Mouse (Mus musculus) liver, postnatal 0 days (tissue): Measurements from ENCODE around the gene Nbl1. TPM values are rescaled to one million over a fixed set of nuclear protein-coding genes. Genes with fewer than 3 reads are reported as not detected.

Experiments used
- ATAC-seq: fragments of 200-750 bp; cut with Nextera tagmentation; 2 replicates; pipeline ENCODE4 v1.8.0; 2017; ENCODE audit warnings: mild to moderate bottlenecking, moderate library complexity
- DNase-seq: peaks from one replicate; pipeline ENCODE4 v3.0.0-alpha.2; 2016
- H3K27ac ChIP-seq: fragments of 300-500 bp; sonication (generic); 2 replicates; pipeline ENCODE4 v1.5.1; 2014; ENCODE audit warnings: antibody characterized with exemption, moderate library complexity, mild to moderate bottlenecking, low read depth
- H3K27me3 ChIP-seq: fragments of 300-500 bp; sonication (generic); 2 replicates; pipeline ENCODE4 v1.6.1; 2014; ENCODE audit warnings: low read length, control low read depth, mixed read lengths; ENCODE audit not compliant: insufficient read depth
- H3K36me3 ChIP-seq: fragments of 300-500 bp; sonication (generic); replicated peaks from 2 replicates; pipeline ENCODE4 v1.6.1; 2014; ENCODE audit warnings: mild to moderate bottlenecking, control low read depth, low read length, moderate library complexity, mixed read lengths; ENCODE audit not compliant: insufficient read depth
- H3K4me1 ChIP-seq: fragments of 300-500 bp; sonication (generic); 2 replicates; pipeline ENCODE4 v1.6.1; 2014; ENCODE audit warnings: antibody characterized with exemption, mild to moderate bottlenecking, control low read depth; ENCODE audit not compliant: insufficient read depth
- H3K4me2 ChIP-seq: fragments of 300-500 bp; sonication (generic); 2 replicates; pipeline ENCODE4 v1.6.1; 2014; ENCODE audit warnings: low read depth, mild to moderate bottlenecking, low read length, moderate library complexity, mixed read lengths
- H3K4me3 ChIP-seq: fragments of 300-500 bp; sonication (generic); 2 replicates; pipeline ENCODE4 v1.5.1; 2014; ENCODE audit warnings: low read depth, low read length
- H3K9ac ChIP-seq: fragments of 300-500 bp; sonication (generic); replicated peaks from 2 replicates; pipeline ENCODE4 v1.6.1; 2014; ENCODE audit warnings: mild to moderate bottlenecking, moderate library complexity
- H3K9me3 ChIP-seq: fragments of 300-500 bp; sonication (generic); 2 replicates; pipeline ENCODE4 v1.6.1; 2016; ENCODE audit warnings: mild to moderate bottlenecking, control low read depth, low read length, mixed read lengths
- CTCF ChIP-seq: sonication (generic); IDR thresholded peaks from 2 replicates; pipeline ENCODE4 v1.5.1; 2016; ENCODE audit warnings: antibody characterized with exemption, low read depth
- EP300 ChIP-seq: IDR thresholded peaks from 2 replicates; pipeline ENCODE4 v1.6.1; 2016; ENCODE audit warnings: antibody characterized with exemption, low read depth, mild to moderate bottlenecking
- whole genome bisulfite sequencing: fragments of 180-500 bp; shearing (Covaris S2); extraction: QIAGEN DNeasy Blood & Tissue Kit; methylation state at CpG from one replicate; pipeline ENCODE4 v1.1.7; 2014; ENCODE audit not compliant: insufficient replicate concordance; 5-methylcytosine and 5-hydroxymethylcytosine counted together
- polyA plus RNA-seq: library from polyadenylated mRNA; unstranded; fragments of >200 nt; fragmentation: Nextera tagmentation; extraction: Ambion mirVana; gene quantifications from 2 replicates; pipeline ENCODE4 v1.2.1, GENCODE M21; 2015

Gene Nbl1
- polyA plus RNA-seq, 1 experiment from 2014 or later: 3.0 TPM

GRCm38 (mm10) chr4:139059569-139059968 lies 33.2 kb downstream of the Nbl1 start:
- Histone ChIP-seq H3K4me2 (no peak overlapping the region), H3K27ac (no peak overlapping the region), H3K4me3 (no peak overlapping the region), H3K9me3 (no peaks in the 10 kb centered on the region), H3K27me3 (no peaks in the 10 kb centered on the region), H3K4me1 (no peaks in the 10 kb centered on the region), H3K9ac (no peak overlapping the region), H3K36me3 (no peaks in the 10 kb centered on the region)
- TF ChIP-seq CTCF: no peak
- no peak for TF ChIP-seq EP300
- ATAC-seq: no peak
- WGBS: 8% methylated on average over 7 of the region's 7 CpGs
- DNase-seq: peak; percentile 59

GRCm38 (mm10) chr4:139058029-139058428 lies 34.8 kb downstream of the Nbl1 start:
- Histone ChIP-seq H3K4me2 (no peak overlapping the region), H3K27me3 (no peaks in the 10 kb centered on the region), H3K4me1 (no peaks in the 10 kb centered on the region), H3K36me3 (no peaks in the 10 kb centered on the region), H3K4me3 (no peak overlapping the region), H3K27ac (no peak overlapping the region), H3K9ac (no peak overlapping the region), H3K9me3 (no peaks in the 10 kb centered on the region)
- DNase-seq (no peak), ATAC-seq (no peak)
- 90% methylated on average over 5 of the region's 5 CpGs for WGBS
- no peak for TF ChIP-seq EP300
- TF ChIP-seq CTCF: no peak

GRCm38 (mm10) chr4:139057291-139057690 lies 35.5 kb downstream of the Nbl1 start:
- no peaks in the 10 kb centered on the region for H3K36me3 ChIP-seq
- ATAC-seq (no peak), DNase-seq (no peak)
- WGBS: 59% methylated on average over 5 of the region's 5 CpGs
- no peak overlapping the region for H3K27ac ChIP-seq
- no peak overlapping the region for H3K4me2 ChIP-seq
- no peak overlapping the region for H3K4me3 ChIP-seq
- no peaks in the 10 kb centered on the region for H3K4me1 ChIP-seq
- no peaks in the 10 kb centered on the region for H3K9me3 ChIP-seq
- no peak overlapping the region for H3K9ac ChIP-seq
- no peaks in the 10 kb centered on the region for H3K27me3 ChIP-seq
- TF ChIP-seq CTCF: no peak
- TF ChIP-seq EP300: no peak

GRCm38 (mm10) chr4:139055744-139056143 lies 37.0 kb downstream of the Nbl1 start:
- H3K4me1 ChIP-seq: no peaks in the 10 kb centered on the region
- no peak overlapping the region for H3K4me2 ChIP-seq
- no peaks in the 10 kb centered on the region for H3K36me3 ChIP-seq
- no peaks in the 10 kb centered on the region for H3K9me3 ChIP-seq
- WGBS: 69% methylated on average over 3 of the region's 3 CpGs
- ATAC-seq (no peak), DNase-seq (no peak)
- no peak overlapping the region for H3K27ac ChIP-seq
- no peak for TF ChIP-seq EP300
- TF ChIP-seq CTCF: no peak
- H3K4me3 ChIP-seq: no peak overlapping the region
- H3K9ac ChIP-seq: no peak overlapping the region
- no peaks in the 10 kb centered on the region for H3K27me3 ChIP-seq

GRCm38 (mm10) chr4:139055336-139055735 lies 37.5 kb downstream of the Nbl1 start:
- H3K27ac ChIP-seq: no peak overlapping the region
- 75% methylated on average over 4 of the region's 4 CpGs for WGBS
- H3K9me3 ChIP-seq: no peaks in the 10 kb centered on the region
- H3K4me1 ChIP-seq: no peaks in the 10 kb centered on the region
- no peaks in the 10 kb centered on the region for H3K27me3 ChIP-seq
- H3K36me3 ChIP-seq: no peaks in the 10 kb centered on the region
- ATAC-seq (no peak), DNase-seq (no peak)
- no peak overlapping the region for H3K9ac ChIP-seq
- TF ChIP-seq EP300 (no peak), CTCF (no peak)
- H3K4me2 ChIP-seq: no peak overlapping the region
- no peak overlapping the region for H3K4me3 ChIP-seq

- TF ChIP-seq CTCF: no peak
- 65% methylated on average over 9 of the region's 9 CpGs for WGBS
These were observed 38.4 kb downstream of the Nbl1 start for GRCm38 (mm10) chr4:139054300-139054923.

GRCm38 (mm10) chr4:139053391-139053790 lies 39.4 kb downstream of the Nbl1 start:
- Histone ChIP-seq H3K4me3 (no peak overlapping the region), H3K4me1 (no peaks in the 10 kb centered on the region), H3K9me3 (no peaks in the 10 kb centered on the region), H3K9ac (no peak overlapping the region), H3K27me3 (no peaks in the 10 kb centered on the region), H3K36me3 (no peaks in the 10 kb centered on the region), H3K27ac (no peak overlapping the region), H3K4me2 (no peak overlapping the region)
- ATAC-seq: no peak
- TF ChIP-seq CTCF: no peak
- no peak for TF ChIP-seq EP300
- DNase-seq: no peak
- 71% methylated on average over 5 of the region's 5 CpGs for WGBS

More at GRCm38 (mm10) chr4:139054300-139054923, 38.4 kb downstream of the Nbl1 start:
- Histone ChIP-seq H3K4me2 (no peak overlapping the region), H3K4me3 (no peak overlapping the region), H3K27me3 (no peaks in the 10 kb centered on the region), H3K9ac (no peak overlapping the region), H3K36me3 (no peaks in the 10 kb centered on the region), H3K9me3 (no peaks in the 10 kb centered on the region), H3K27ac (no peak overlapping the region), H3K4me1 (no peaks in the 10 kb centered on the region)
- DNase-seq: no peak
- no peak for ATAC-seq
